Mouse (Mus musculus) heart, embryonic 12.5 days (tissue): Measurements from ENCODE around the gene Fap. TPM values are rescaled to one million over a fixed set of nuclear protein-coding genes. Genes with fewer than 3 reads are reported as not detected.

Source experiments
- ATAC-seq: fragments of 200-750 bp; cut with Nextera tagmentation; 2 replicates; pipeline ENCODE4 v1.8.0; 2017; ENCODE audit warnings: moderate TSS enrichment, moderate library complexity; ENCODE audit not compliant: insufficient number of reproducible peaks, low FRiP score
- H3K27ac ChIP-seq: fragments of 300-500 bp; sonication (generic); 2 replicates; pipeline ENCODE4 v1.5.1; 2016; ENCODE audit warnings: mild to moderate bottlenecking, moderate library complexity; ENCODE audit not compliant: poor library complexity, severe bottlenecking
- H3K27me3 ChIP-seq: fragments of 300-500 bp; sonication (generic); replicated peaks from 2 replicates; pipeline ENCODE4 v1.6.1; 2016; ENCODE audit warnings: mild to moderate bottlenecking, moderate library complexity
- H3K36me3 ChIP-seq: fragments of 300-500 bp; sonication (generic); 2 replicates; pipeline ENCODE4 v1.6.1; 2016; ENCODE audit warnings: mild to moderate bottlenecking, moderate library complexity
- H3K4me1 ChIP-seq: fragments of 300-500 bp; sonication (generic); replicated peaks from 2 replicates; pipeline ENCODE4 v1.6.1; 2016; ENCODE audit warnings: mild to moderate bottlenecking
- H3K4me2 ChIP-seq: fragments of 300-500 bp; sonication (generic); 2 replicates; pipeline ENCODE4 v1.6.1; 2016; ENCODE audit warnings: mild to moderate bottlenecking, moderate library complexity
- H3K4me3 ChIP-seq: fragments of 300-500 bp; sonication (generic); 2 replicates; pipeline ENCODE4 v1.5.1; 2016; ENCODE audit warnings: mild to moderate bottlenecking
- H3K9ac ChIP-seq: fragments of 300-500 bp; sonication (generic); 2 replicates; pipeline ENCODE4 v1.6.1; 2016; ENCODE audit warnings: mild to moderate bottlenecking, moderate library complexity
- H3K9me3 ChIP-seq: fragments of 300-500 bp; sonication (generic); replicated peaks from 2 replicates; pipeline ENCODE4 v1.6.1; 2016; ENCODE audit warnings: mild to moderate bottlenecking, moderate library complexity
- WGBS: fragments of 180-500 bp; shearing (Covaris S2); methylation state at CpG from one replicate; pipeline ENCODE4 v1.1.7; 2016; 5-methylcytosine and 5-hydroxymethylcytosine counted together
- polyA plus RNA-seq: library from polyadenylated mRNA; unstranded; fragments of >200 nt; fragmentation: Nextera tagmentation; extraction: Ambion mirVana; gene quantifications from 2 replicates; pipeline ENCODE4 v1.2.1, GENCODE M21; 2016

Fap gene
- polyA plus RNA-seq = 0.34 and 0.41 TPM in 2 replicates

DNA sequence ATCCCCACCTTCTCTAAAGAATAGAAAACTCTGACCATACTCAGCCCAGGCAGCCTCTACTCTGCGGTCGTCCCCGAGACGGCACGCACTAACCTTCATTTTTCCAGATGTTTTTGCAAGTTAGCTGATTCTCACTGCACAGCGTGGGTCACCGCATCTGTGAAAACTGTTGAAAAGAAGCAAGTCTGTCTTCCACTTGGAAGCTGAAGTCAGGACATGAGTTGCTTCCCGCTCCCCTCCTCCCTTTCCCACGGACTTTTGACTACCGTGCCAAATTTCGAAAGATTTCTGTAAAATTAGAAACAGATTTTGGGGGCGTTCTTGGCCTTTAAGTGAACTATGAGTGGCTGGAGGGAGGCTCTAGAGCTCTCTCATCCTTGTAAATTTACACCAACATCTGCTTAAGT is at the start of gene Fap:
Fap (minus strand) TSS at position 323 of the 407 bp plus-strand sequence.
- no peak for ATAC-seq
- H3K27me3 ChIP-seq = no peaks in the 10 kb centered on the region
- H3K4me1 ChIP-seq = no peaks in the 10 kb centered on the region
- no peak within 1 kb of the TSS for H3K4me2 ChIP-seq
- no peak within 1 kb of the TSS for H3K4me3 ChIP-seq
- H3K9me3 ChIP-seq = no peaks in the 10 kb centered on the region
- WGBS = 74% methylated on average over 12 of the region's 12 CpGs
- no peaks in the 10 kb centered on the region for H3K36me3 ChIP-seq
- no peak within 1 kb of the TSS for H3K27ac ChIP-seq
- H3K9ac ChIP-seq = no peak within 1 kb of the TSS

DNA sequence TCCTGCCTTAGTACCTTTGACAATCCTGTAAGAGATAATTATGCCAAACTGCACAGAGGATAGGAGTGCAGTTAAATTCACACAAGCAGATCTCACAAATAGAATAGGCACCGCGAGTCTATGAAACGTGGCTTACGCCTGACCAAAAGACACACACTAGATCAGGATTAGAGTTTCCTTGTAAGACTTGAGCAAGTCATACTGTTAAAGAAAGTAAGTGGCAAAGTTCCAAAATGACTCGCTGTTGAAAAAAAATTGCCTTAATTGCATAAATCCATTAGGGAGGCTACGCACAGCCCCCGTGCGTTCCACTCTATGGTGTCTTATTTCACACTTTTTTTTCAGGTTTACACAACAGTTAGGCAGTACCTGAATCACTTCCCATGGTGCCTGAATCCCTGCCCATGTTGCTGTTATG is 49.2 kb upstream of the Fap start:
- Histone ChIP-seq H3K27me3 (no peaks in the 10 kb centered on the region), H3K4me2 (no peak overlapping the region), H3K4me1 (no peaks in the 10 kb centered on the region), H3K9ac (no peak overlapping the region), H3K27ac (no peak overlapping the region), H3K9me3 (no peaks in the 10 kb centered on the region), H3K4me3 (no peak overlapping the region), H3K36me3 (no peaks in the 10 kb centered on the region)
- WGBS = 81% methylated on average over 8 of the region's 8 CpGs
- no peak for ATAC-seq

DNA sequence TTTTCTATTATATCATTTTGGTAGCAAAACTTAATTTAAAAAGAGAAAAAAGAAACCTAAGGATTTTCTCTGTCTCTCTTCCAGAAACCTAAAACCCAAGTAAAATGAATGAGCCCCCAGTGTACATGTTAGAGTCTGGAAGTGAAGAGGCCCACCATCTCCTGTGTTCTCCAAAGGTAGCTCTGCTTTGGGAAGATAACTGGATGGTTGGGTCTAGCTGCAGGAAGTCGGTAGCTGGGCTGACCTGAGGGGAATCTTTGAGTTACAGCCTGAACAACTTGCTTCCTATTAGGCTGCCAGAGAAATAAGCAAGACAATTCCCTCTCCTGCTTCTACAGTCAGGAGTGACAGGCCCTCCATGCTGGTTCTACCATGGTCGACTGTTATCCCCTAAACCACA is 45.8 kb upstream of the Fap start:
- H3K27ac ChIP-seq = no peak overlapping the region
- no peak for ATAC-seq
- no peaks in the 10 kb centered on the region for H3K36me3 ChIP-seq
- H3K4me3 ChIP-seq = no peak overlapping the region
- no peaks in the 10 kb centered on the region for H3K4me1 ChIP-seq
- WGBS = 45% methylated on average over 2 of the region's 2 CpGs
- H3K27me3 ChIP-seq = no peaks in the 10 kb centered on the region
- H3K4me2 ChIP-seq = no peak overlapping the region
- no peak overlapping the region for H3K9ac ChIP-seq
- no peaks in the 10 kb centered on the region for H3K9me3 ChIP-seq

DNA sequence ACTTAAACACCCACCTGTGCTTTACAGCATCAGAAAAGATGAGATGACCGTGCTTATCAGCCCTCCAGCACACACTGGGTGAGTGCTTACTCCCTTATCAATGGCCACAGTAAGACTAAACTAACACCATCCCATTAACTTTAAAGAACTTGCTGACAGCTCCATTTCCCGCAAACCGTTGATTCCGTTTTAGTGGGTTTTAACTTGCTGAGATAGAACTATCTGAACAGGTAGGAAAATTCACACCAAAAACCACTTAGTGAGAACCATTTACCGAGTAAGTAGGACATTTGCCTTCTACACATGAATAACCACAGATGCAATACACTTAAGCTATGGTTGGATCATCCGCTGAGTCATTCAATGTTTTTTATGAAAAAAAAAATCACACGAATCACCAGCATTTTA is 45.1 kb upstream of the Fap start:
- Histone ChIP-seq H3K4me2 (no peak overlapping the region), H3K4me3 (no peak overlapping the region), H3K27ac (no peak overlapping the region), H3K4me1 (no peaks in the 10 kb centered on the region), H3K9ac (no peak overlapping the region), H3K27me3 (no peaks in the 10 kb centered on the region), H3K36me3 (no peaks in the 10 kb centered on the region), H3K9me3 (no peaks in the 10 kb centered on the region)
- WGBS = 23% methylated on average over 7 of the region's 7 CpGs
- peak; percentile 89 for ATAC-seq

DNA sequence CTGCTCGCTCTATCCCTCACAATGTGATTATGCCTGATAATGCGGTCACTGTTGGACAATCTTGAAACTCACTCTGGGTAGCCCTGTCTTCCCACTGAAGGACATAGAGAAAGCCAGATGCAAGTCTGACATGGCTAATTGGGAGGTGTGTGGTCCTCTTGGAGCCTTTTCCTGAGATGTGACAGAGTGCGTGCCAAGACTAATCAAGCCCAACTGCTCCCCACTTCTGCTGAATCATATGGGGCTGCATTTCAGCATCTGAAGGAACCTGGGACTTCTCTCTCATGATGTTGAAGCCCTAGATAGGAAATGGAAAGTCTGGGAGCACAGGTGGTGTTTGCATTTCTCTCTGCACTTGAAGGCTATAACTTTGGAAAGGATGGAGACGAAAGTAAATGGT is 39.3 kb upstream of the Fap start:
- WGBS = 85% methylated on average over 4 of the region's 4 CpGs
- no peak overlapping the region for H3K4me2 ChIP-seq
- no peaks in the 10 kb centered on the region for H3K4me1 ChIP-seq
- H3K27ac ChIP-seq = no peak overlapping the region
- no peaks in the 10 kb centered on the region for H3K27me3 ChIP-seq
- no peak for ATAC-seq
- H3K36me3 ChIP-seq = no peaks in the 10 kb centered on the region
- H3K4me3 ChIP-seq = no peak overlapping the region
- H3K9ac ChIP-seq = no peak overlapping the region
- no peaks in the 10 kb centered on the region for H3K9me3 ChIP-seq

DNA sequence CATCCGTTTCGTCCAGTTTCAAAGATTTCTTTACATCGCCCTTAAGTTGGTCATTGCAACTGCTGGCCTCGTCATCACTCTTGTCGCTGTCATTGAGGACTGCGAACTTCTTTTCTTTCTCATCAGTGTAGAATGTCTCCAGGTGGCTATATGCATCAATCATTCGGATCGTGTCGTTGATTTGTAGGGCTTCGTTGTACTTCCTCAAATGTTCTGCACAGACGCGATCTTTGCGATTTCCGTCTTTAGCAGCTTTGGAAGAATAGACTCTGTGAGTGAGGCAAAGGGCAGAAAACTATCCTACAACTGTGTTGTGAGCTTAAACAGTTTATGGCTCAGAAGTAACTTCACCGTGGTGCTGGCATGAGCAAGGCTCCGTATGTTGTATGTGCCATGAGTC is 32.3 kb upstream of the Fap start:
- no peaks in the 10 kb centered on the region for H3K27me3 ChIP-seq
- H3K9me3 ChIP-seq = no peaks in the 10 kb centered on the region
- WGBS = 90% methylated on average over 16 of the region's 16 CpGs
- H3K4me1 ChIP-seq = no peaks in the 10 kb centered on the region
- H3K4me3 ChIP-seq = no peak overlapping the region
- H3K4me2 ChIP-seq = no peak overlapping the region
- ATAC-seq = no peak
- no peak overlapping the region for H3K27ac ChIP-seq
- H3K9ac ChIP-seq = no peak overlapping the region
- H3K36me3 ChIP-seq = no peaks in the 10 kb centered on the region

DNA sequence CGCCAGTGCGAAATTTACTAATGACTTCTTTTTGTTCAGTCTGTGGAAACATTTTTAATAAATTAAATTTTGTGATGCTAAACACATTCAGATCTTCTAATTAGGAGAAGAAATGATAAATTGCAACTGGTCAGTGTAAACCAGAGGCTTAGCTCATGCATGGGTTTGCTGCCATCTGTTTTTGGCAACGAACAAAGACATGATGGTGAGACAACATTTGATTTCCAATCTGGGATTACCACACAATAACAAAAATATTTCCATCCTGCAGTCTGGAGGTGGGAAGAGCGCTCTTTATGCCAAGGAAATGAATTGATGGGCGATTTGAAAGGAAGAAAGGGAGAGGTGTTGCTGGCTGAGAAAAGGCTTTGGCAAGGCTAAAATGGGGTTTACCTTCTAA is 29.7 kb upstream of the Fap start:
- H3K9me3 ChIP-seq = no peaks in the 10 kb centered on the region
- no peak overlapping the region for H3K4me2 ChIP-seq
- no peak overlapping the region for H3K9ac ChIP-seq
- H3K27ac ChIP-seq = no peak overlapping the region
- H3K4me1 ChIP-seq = no peaks in the 10 kb centered on the region
- no peaks in the 10 kb centered on the region for H3K27me3 ChIP-seq
- WGBS = 85% methylated on average over 5 of the region's 5 CpGs
- H3K4me3 ChIP-seq = no peak overlapping the region
- no peaks in the 10 kb centered on the region for H3K36me3 ChIP-seq
- no peak for ATAC-seq

DNA sequence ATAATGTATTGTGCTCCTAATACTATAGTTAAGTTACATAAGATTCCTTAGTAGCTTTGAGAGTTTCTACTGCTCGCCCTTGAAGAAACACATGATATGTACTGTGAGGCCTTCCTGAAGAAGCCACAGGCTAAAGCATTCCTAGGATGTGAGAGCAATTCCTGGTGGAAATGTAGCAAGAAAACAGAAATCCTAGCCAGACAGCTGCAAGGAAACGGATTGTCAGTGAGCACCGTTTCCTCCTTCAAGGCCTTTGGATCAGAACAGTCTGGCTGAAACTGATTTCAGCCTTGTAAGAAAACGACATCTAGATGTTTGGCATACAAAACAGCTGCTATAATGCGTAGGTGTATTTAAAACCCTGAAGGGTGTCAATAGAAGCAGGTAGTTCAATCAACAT is 22.7 kb upstream of the Fap start:
- Histone ChIP-seq H3K4me1 (no peaks in the 10 kb centered on the region), H3K9ac (no peak overlapping the region), H3K9me3 (no peaks in the 10 kb centered on the region), H3K27me3 (no peaks in the 10 kb centered on the region), H3K27ac (no peak overlapping the region), H3K4me3 (no peak overlapping the region), H3K36me3 (no peaks in the 10 kb centered on the region), H3K4me2 (no peak overlapping the region)
- ATAC-seq = no peak
- WGBS = 75% methylated on average over 5 of the region's 5 CpGs

DNA sequence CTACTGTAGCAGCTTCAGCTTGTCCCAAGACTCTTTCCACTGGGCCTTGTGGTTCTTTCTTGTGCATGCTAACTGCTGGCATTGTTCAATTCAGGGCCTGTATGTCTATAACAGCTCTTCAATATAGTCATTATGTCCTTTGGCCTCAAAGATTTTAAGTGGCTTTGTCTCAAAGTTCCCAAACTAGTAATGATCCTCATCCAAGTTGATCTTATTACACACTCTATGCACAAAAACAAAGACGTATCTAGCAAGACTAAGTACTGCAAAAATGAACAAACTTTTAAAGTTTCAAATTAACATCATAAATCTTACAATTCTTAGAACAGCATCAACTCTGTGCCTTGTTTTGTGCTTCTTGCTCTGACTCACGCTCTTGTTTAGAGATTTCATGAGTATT is 20.6 kb upstream of the Fap start:
- H3K36me3 ChIP-seq = no peaks in the 10 kb centered on the region
- no peak overlapping the region for H3K9ac ChIP-seq
- H3K4me1 ChIP-seq = no peaks in the 10 kb centered on the region
- no peak for ATAC-seq
- no peak overlapping the region for H3K4me2 ChIP-seq
- H3K27ac ChIP-seq = no peak overlapping the region
- 82% methylated on average over 2 of the region's 2 CpGs for WGBS
- H3K4me3 ChIP-seq = no peak overlapping the region
- no peaks in the 10 kb centered on the region; the same call in 1 of the 2 replicates for H3K9me3 ChIP-seq
- H3K27me3 ChIP-seq = no peaks in the 10 kb centered on the region

DNA sequence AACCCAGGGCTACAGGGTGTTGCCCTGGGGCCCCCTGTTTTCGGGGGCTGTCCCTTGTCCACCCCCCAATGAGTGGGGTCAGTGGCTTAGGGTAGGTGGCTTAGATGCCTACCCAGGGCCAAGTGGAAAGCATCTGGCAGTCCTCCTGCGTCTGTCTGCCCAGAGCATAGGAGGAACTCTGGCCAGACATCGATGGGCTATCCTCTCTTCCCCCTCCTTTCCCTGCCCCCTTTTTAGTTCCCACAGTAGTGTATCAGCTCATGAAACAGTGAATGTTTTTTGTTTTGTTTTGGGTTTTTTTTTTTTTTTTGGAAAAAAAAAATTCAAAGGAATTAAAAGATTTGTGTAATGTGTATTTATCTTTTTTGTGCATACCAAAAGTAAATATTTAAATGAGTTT is 17.7 kb upstream of the Fap start:
- Histone ChIP-seq H3K27me3 (no peaks in the 10 kb centered on the region), H3K4me2 (no peak overlapping the region), H3K4me3 (no peak overlapping the region), H3K9me3 (no peaks in the 10 kb centered on the region; the same call in 1 of the 2 replicates), H3K36me3 (no peaks in the 10 kb centered on the region), H3K27ac (no peak overlapping the region), H3K4me1 (no peaks in the 10 kb centered on the region), H3K9ac (no peak overlapping the region)
- no peak for ATAC-seq
- 86% methylated on average over 3 of the region's 3 CpGs for WGBS

DNA sequence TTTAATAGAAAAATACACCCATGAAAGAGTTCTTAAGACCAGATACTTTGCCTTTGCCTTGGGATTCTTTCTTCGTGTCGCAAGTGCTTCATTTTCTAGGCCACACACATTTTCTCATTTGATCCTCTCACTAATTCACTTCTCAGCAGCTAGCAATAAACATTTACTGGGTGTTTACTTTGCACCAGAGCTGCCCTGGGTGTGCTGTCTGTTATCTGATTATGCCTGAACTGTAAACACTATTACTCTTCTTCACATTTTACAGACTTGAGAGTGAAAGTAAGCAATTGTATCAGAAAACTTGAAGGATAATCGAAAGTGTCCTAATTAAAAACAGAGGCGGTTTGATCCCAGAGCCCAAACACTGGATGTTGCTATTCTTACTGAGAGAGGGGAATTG is 15.5 kb upstream of the Fap start:
- no peak overlapping the region for H3K4me3 ChIP-seq
- H3K4me1 ChIP-seq = no peaks in the 10 kb centered on the region

DNA sequence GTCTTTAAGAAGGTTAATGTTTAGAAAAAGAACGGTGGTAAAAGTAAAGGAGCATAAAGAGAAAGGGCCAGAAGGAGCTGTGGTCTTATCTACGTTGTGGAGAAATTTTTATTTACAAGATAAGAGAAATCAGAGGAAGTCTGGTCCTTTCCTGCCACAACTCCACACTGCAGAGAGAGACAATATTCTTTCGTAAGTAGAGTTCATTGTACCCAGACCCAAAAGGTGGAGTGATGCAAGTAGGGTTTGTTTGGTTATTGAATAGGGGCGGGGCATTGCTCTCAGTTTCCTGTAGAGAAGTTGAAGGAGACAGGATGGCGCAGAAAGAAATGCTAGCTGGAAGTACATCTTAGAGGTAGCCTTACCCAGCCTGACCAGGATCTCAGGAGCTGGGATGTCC is 11.9 kb upstream of the Fap start:
- Histone ChIP-seq H3K36me3 (no peaks in the 10 kb centered on the region), H3K27ac (no peak overlapping the region), H3K9me3 (no peaks in the 10 kb centered on the region), H3K4me3 (no peak overlapping the region), H3K4me2 (no peak overlapping the region), H3K4me1 (no peaks in the 10 kb centered on the region), H3K27me3 (no peaks in the 10 kb centered on the region), H3K9ac (no peak overlapping the region)
- WGBS = 66% methylated on average over 5 of the region's 5 CpGs
- ATAC-seq = no peak

More for the DNA sequence above, 15.5 kb upstream of the Fap start:
- Histone ChIP-seq H3K4me2 (no peak overlapping the region), H3K9ac (no peak overlapping the region), H3K27me3 (no peaks in the 10 kb centered on the region), H3K27ac (no peak overlapping the region), H3K36me3 (no peaks in the 10 kb centered on the region), H3K9me3 (no peaks in the 10 kb centered on the region; the same call in 1 of the 2 replicates)
- 75% methylated on average over 4 of the region's 4 CpGs for WGBS
- no peak for ATAC-seq
